Mouse (Mus musculus) heart, embryonic 10.5 days (tissue): ENCODE data around the gene Olfr918. TPM values are rescaled to one million over a fixed set of nuclear protein-coding genes. Genes with fewer than 3 reads are reported as not detected.

ENCODE experiments used
- DNase-seq: peaks from one replicate; pipeline ENCODE4 v3.0.0-alpha.2; 2017; ENCODE audit warnings: low spot score
- H3K27ac ChIP-seq: fragments of 300-500 bp; sonication (generic); 2 replicates; pipeline ENCODE4 v1.5.1; 2016; ENCODE audit warnings: mild to moderate bottlenecking
- H3K27me3 ChIP-seq: fragments of 300-500 bp; sonication (generic); 2 replicates; pipeline ENCODE4 v1.6.1; 2016; ENCODE audit warnings: mild to moderate bottlenecking; ENCODE audit not compliant: poor library complexity, insufficient read depth, severe bottlenecking
- H3K36me3 ChIP-seq: fragments of 300-500 bp; sonication (generic); 2 replicates; pipeline ENCODE4 v1.6.1; 2016; ENCODE audit warnings: mild to moderate bottlenecking, moderate library complexity
- H3K4me1 ChIP-seq: fragments of 300-500 bp; sonication (generic); 2 replicates; pipeline ENCODE4 v1.6.1; 2016; ENCODE audit warnings: mild to moderate bottlenecking
- H3K4me3 ChIP-seq: fragments of 300-500 bp; sonication (generic); 2 replicates; pipeline ENCODE4 v1.5.1; 2016; ENCODE audit warnings: mild to moderate bottlenecking, moderate library complexity
- H3K9me3 ChIP-seq: fragments of 300-500 bp; sonication (generic); 2 replicates; pipeline ENCODE4 v1.6.1; 2016; ENCODE audit warnings: mild to moderate bottlenecking, moderate library complexity
- WGBS: fragments of 180-500 bp; shearing (Covaris S2); methylation state at CpG from one replicate; pipeline ENCODE4 v1.1.7; 2016; 5-methylcytosine and 5-hydroxymethylcytosine counted together
- polyA plus RNA-seq: library from polyadenylated mRNA; unstranded; fragments of >200 nt; fragmentation: Nextera tagmentation; extraction: Ambion mirVana; gene quantifications from 2 replicates; pipeline ENCODE4 v1.2.1, GENCODE M21; 2016

Olfr918 gene
- not detected in 2 replicates for polyA plus RNA-seq

DNA sequence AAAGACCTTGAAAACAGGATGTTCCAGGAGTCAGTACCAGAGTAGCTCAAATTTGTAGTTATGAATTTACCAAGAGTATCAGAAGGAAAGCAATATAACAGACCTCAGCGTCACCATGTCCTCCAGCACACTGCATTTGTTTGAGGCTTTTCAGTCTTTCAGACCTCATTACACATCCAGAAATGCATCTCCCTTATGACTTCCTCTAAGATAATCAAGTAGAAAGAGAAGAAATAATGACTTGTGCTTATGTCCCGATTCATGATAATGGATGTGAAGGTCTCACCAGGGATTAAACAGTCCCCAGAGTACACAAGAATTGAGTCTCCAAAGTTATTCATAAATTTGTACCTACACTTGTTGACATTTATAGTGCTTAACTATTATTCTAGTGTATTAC is at the start of gene Olfr918:
Gene Olfr918, minus strand, starts transcription at position 101 of the 400 bp plus-strand sequence.
- 75% methylated on average over 2 of the region's 2 CpGs for WGBS
- no peak within 1 kb of the TSS for H3K27ac ChIP-seq
- H3K27me3 ChIP-seq = no peaks in the 10 kb centered on the region
- no peaks in the 10 kb centered on the region for H3K9me3 ChIP-seq
- no peak for DNase-seq
- no peaks in the 10 kb centered on the region for H3K4me1 ChIP-seq
- no peaks in the 10 kb centered on the region for H3K36me3 ChIP-seq
- no peak within 1 kb of the TSS for H3K4me3 ChIP-seq

DNA sequence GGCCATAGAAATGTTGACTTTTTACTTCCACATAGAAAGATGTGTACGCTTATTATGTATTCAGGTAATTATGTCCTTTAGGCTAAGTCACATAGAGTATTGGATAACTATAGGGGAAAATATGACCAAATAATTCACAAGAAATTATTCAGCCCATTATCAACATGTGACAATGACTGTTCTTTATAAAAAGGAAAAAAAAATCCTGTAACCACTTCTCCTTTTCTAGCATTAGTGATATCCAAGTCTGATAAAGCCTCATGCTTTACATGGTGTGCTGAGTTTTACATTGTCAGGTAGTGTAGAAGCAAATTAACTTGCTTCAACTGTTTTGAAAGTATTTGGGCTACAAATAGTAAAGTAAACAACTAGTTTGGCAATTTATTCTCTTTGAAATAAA is 49.6 kb upstream of the Olfr918 start:
- no peaks in the 10 kb centered on the region for H3K9me3 ChIP-seq
- peaks cover 26% of the 10 kb centered on the region for H3K36me3 ChIP-seq
- H3K27ac ChIP-seq = no peak overlapping the region
- H3K4me1 ChIP-seq = 0 out of 2 replicates have a peak, but pooled peaks cover 6% of the 10 kb centered on the region
- no peaks in the 10 kb centered on the region for H3K27me3 ChIP-seq
- no peak overlapping the region for H3K4me3 ChIP-seq
- DNase-seq = no peak
- WGBS = 90% methylated on average over 1 of the region's 1 CpGs

DNA sequence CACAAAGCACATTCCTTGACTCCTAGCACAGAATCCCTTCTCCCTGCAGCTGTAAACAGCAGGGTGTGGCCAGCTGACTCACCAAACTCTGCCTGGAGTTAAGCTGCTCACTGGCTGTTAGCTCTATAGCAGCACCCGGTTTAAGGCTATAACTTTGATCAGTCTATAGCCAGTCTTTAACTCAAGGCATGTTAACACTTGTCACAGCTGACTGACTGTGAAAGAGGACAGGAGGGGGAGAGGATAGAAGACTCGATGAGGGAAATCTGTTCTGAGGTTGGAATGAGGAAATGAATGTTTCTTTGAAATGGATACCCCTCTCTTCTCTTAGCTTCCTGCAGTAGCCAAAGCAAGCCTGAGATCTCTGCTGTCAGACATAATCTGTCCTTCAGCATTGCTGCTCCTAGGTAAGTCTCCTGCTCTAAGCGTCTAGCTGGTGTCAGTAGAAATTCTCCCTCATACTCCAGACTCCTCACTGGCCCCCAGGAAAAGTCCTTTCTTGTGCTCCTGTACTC is 44.6 kb upstream of the Olfr918 start:
- H3K4me1 ChIP-seq = 0 out of 2 replicates have a peak, but pooled peaks cover 6% of the 10 kb centered on the region
- 4% methylated on average over 3 of the region's 3 CpGs for WGBS
- no peaks in the 10 kb centered on the region for H3K27me3 ChIP-seq
- H3K27ac ChIP-seq = peak overlapping the region; percentile 70; the same call in 1 of the 2 replicates
- no peaks in the 10 kb centered on the region for H3K9me3 ChIP-seq
- no peak for DNase-seq
- no peaks in the 10 kb centered on the region; the same call in 1 of the 2 replicates for H3K36me3 ChIP-seq
- H3K4me3 ChIP-seq = peak overlapping the region; percentile 67

DNA sequence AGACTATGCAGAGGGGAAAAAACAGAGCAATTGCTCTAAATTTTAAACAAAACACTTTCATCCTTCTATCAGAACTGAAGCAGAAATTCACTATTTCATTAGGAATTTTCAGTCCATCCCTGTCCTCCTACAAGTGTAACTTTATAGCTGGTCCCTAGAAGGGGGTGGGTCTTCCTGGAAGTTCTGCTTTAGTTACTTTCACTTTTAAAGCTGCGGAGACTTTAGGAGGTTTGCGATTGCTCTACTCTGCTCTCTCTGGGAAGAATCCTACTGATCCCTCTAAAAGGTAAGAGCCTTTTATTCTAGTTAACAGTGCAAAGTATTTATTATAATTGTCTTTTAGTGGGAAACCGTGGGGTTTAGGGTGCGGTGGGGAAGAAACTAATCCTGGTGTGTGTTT is 43.7 kb upstream of the Olfr918 start, which contains the start of gene Vwa5a:
Gene Vwa5a, plus strand, starts transcription at position 167 of the 400 bp plus-strand sequence.
- no peak for DNase-seq
- Histone ChIP-seq H3K4me1 (0 out of 2 replicates have a peak, but pooled peaks cover 6% of the 10 kb centered on the region), H3K27ac (peak within 1 kb of the TSS; percentile 70), H3K27me3 (no peaks in the 10 kb centered on the region), H3K9me3 (no peaks in the 10 kb centered on the region), H3K4me3 (peak within 1 kb of the TSS; percentile 67), H3K36me3 (no peaks in the 10 kb centered on the region)
- WGBS = 3% methylated on average over 4 of the region's 4 CpGs

DNA sequence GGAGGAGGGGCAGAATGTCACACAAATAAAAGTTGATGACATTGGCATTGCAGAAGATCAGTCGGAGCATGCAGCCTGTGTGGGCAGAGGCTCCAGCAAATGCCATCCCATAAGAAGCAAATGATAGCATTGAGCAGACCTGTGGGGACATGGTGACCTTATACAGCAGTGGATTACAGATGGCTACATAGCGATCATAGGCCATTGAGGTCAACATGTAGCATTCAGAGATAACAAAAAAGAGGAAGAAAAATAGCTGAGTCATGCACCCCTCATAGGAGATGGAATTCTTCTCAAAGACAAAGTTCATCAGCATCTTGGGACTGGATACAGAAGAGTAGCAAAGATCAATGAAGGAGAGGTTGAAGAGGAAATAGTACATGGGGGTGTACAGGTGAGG is 1.5 kb downstream of the Olfr918 start:
- Histone ChIP-seq H3K4me1 (no peaks in the 10 kb centered on the region), H3K9me3 (no peaks in the 10 kb centered on the region), H3K4me3 (no peak overlapping the region), H3K36me3 (no peaks in the 10 kb centered on the region), H3K27me3 (no peaks in the 10 kb centered on the region), H3K27ac (no peak overlapping the region)
- DNase-seq = no peak
- WGBS = 78% methylated on average over 2 of the region's 2 CpGs

DNA sequence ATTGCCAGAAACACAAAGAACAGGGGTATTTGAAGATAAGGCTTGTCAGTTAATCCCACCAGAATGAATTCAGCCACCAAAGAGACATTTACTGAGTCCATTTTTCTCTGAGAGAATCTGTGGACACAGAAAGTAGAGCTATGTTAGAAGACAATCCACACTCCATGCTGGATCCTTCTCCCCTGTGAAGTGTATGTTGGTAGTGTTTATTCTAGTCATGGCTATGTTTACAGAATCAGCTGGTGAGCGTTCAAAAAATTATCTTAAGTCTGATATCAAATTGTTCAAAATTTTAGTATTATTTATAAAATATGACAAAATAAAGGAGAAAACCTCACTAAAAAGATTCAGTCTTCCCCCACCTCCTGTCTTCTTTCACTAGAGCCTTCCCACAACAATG is 8.7 kb downstream of the Olfr918 start, which contains the start of gene Olfr917:
Gene Olfr917, minus strand, starts transcription at position 101 of the 400 bp plus-strand sequence.
- H3K27ac ChIP-seq = no peak within 1 kb of the TSS
- H3K4me1 ChIP-seq = no peaks in the 10 kb centered on the region
- no peaks in the 10 kb centered on the region for H3K9me3 ChIP-seq
- no peaks in the 10 kb centered on the region for H3K36me3 ChIP-seq
- WGBS = 88% methylated on average over 1 of the region's 1 CpGs
- no peak within 1 kb of the TSS for H3K4me3 ChIP-seq
- DNase-seq = no peak
- no peaks in the 10 kb centered on the region for H3K27me3 ChIP-seq

DNA sequence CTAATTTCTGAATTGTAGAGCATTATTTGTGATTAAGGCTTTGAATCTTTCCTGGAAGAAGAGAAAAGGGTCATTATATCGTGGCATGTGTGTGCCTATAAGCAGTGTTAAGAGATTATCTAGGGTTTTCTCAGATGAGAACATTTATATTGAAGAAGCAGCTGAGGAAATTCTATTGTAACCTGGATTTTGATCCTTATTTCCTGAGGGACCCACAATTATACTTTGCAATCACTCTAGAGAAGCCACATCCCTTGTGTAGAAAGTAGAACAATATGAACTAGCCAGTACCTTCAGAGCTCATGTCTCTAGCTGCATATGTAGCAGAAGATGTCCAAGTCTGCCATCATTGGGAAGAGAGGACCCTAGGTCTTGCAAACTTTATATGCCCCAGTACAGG is 14.6 kb downstream of the Olfr918 start, which contains the start of gene Olfr916:
Gene Olfr916, minus strand, starts transcription at position 101 of the 400 bp plus-strand sequence.
- WGBS = 70% methylated on average over 1 of the region's 1 CpGs
- H3K27ac ChIP-seq = no peak within 1 kb of the TSS
- no peak within 1 kb of the TSS for H3K4me3 ChIP-seq
- H3K4me1 ChIP-seq = no peaks in the 10 kb centered on the region
- H3K27me3 ChIP-seq = no peaks in the 10 kb centered on the region
- no peaks in the 10 kb centered on the region for H3K9me3 ChIP-seq
- no peak for DNase-seq
- H3K36me3 ChIP-seq = no peaks in the 10 kb centered on the region

DNA sequence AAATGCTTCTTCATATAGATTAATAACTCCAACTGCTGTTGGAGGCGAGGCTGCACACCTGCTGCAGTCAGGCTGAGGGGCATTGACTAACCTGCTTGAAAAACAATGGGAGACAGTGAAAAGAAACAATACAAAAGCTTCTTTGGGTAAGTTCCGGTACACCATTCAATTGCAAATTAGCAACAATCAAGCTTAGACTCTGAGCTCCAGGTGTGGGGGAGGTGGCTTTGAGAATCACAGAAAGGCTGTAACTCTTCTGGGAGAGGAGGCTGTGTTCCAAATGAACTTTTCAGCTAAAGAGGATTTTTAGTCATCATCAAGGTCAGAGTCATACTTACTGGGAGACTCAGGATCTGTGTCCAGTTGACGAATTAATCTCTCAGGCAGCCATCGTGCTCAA is 42.0 kb downstream of the Olfr918 start:
- DNase-seq = no peak

More for the DNA sequence above, 42.0 kb downstream of the Olfr918 start:
- H3K4me3 ChIP-seq = no peak overlapping the region
- no peaks in the 10 kb centered on the region for H3K27me3 ChIP-seq
- no peaks in the 10 kb centered on the region for H3K36me3 ChIP-seq
- no peak overlapping the region for H3K27ac ChIP-seq
- no peaks in the 10 kb centered on the region for H3K9me3 ChIP-seq
- H3K4me1 ChIP-seq = no peaks in the 10 kb centered on the region
- WGBS = 79% methylated on average over 4 of the region's 4 CpGs

Other genes starting within 250 kb of the Olfr918 start
- gene Olfr901, start 245.1 kb downstream of the Olfr918 start, polyA plus RNA-seq = not detected in 2 replicates
- gene Olfr902, start 226.9 kb downstream of the Olfr918 start, polyA plus RNA-seq = not detected in 2 replicates
- not detected in 2 replicates for gene Olfr904, start 211.5 kb downstream of the Olfr918 start, polyA plus RNA-seq
- not detected in 2 replicates for gene Olfr905, start 203.5 kb downstream of the Olfr918 start, polyA plus RNA-seq
- not detected in 2 replicates for gene Olfr906, start 187.5 kb downstream of the Olfr918 start, polyA plus RNA-seq
- gene Olfr907, start 178.8 kb downstream of the Olfr918 start, polyA plus RNA-seq = not detected in 2 replicates
- gene Olfr911-ps1, start 153.0 kb downstream of the Olfr918 start, polyA plus RNA-seq = not detected in 2 replicates
- gene Olfr910, start 136.8 kb downstream of the Olfr918 start, polyA plus RNA-seq = not detected in 2 replicates
- not detected in 2 replicates for gene Olfr912, start 94.4 kb downstream of the Olfr918 start, polyA plus RNA-seq
- not detected in 2 replicates for gene Olfr913, start 81.8 kb downstream of the Olfr918 start, polyA plus RNA-seq
- gene Olfr914, start 69.5 kb downstream of the Olfr918 start, polyA plus RNA-seq = not detected in 2 replicates
- gene Olfr916, start 14.7 kb downstream of the Olfr918 start, polyA plus RNA-seq = not detected in 2 replicates
- gene Olfr917, start 8.8 kb downstream of the Olfr918 start, polyA plus RNA-seq = not detected in 2 replicates
- not detected in 2 replicates for gene Olfr919, start 29.1 kb upstream of the Olfr918 start, polyA plus RNA-seq
- gene Vwa5a, start 43.7 kb upstream of the Olfr918 start, polyA plus RNA-seq = 10.2 and 16.5 TPM in 2 replicates
- gene Olfr920, start 77.7 kb upstream of the Olfr918 start, polyA plus RNA-seq = 0.03 TPM in 1 of 2 replicates, not detected in the other
- not detected in 2 replicates for gene Olfr921, start 98.5 kb upstream of the Olfr918 start, polyA plus RNA-seq
- gene Olfr922, start 140.0 kb upstream of the Olfr918 start, polyA plus RNA-seq = not detected in 2 replicates
- gene Olfr923, start 151.9 kb upstream of the Olfr918 start, polyA plus RNA-seq = not detected in 2 replicates
- gene Olfr924, start 169.8 kb upstream of the Olfr918 start, polyA plus RNA-seq = not detected in 2 replicates
- not detected in 2 replicates for gene Olfr26, start 180.5 kb upstream of the Olfr918 start, polyA plus RNA-seq
- not detected in 2 replicates for gene Olfr926, start 202.5 kb upstream of the Olfr918 start, polyA plus RNA-seq